Mouse (Mus musculus) thymus, postnatal 4 days (tissue): ENCODE results near the gene Ebna1bp2.
A peak's percentile ranks its signal among the peaks of the same experiment; 100 is the strongest.

Experiments used
- DNase-seq: peaks from one replicate; pipeline ENCODE4 v3.0.0; 2021

The Ebna1bp2 gene

GRCm38 (mm10) chr4:118620279-118620966 lies at the start of gene Ebna1bp2, which contains the start of gene Cfap57:
Gene Ebna1bp2 (plus strand): TSS chr4:118620799.
Gene Cfap57 (minus strand): TSS chr4:118620777.
- peak; percentile 92 for DNase-seq

- DNase-seq, result no peak
Measured at GRCm38 (mm10) chr4:118571441-118571840, 49.2 kb upstream of the Ebna1bp2 start.

DNA sequence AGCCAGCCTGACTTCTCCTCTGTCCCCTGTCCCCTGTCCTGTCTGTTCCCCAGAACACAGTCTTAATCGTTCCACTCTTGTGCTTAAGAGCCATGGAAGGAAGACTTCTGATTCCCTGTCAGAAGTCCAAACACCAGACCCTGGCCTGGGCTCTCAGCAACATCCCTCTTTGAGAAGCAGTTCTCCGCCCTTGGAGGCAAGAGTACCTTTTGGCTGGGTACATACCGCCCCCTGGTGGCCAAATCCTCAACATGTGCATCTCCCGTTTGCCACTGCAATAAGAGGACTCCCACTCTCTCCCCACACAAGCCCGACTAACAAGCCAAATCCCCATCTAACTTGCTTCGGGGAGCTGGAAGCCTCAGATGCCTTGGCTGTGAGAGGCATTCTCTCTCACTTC lies 44.5 kb upstream of the Ebna1bp2 start:
- DNase-seq, result peak; percentile 89

GRCm38 (mm10) chr4:118579313-118579712 lies 41.3 kb upstream of the Ebna1bp2 start:
- peak; percentile 82 for DNase-seq

DNA sequence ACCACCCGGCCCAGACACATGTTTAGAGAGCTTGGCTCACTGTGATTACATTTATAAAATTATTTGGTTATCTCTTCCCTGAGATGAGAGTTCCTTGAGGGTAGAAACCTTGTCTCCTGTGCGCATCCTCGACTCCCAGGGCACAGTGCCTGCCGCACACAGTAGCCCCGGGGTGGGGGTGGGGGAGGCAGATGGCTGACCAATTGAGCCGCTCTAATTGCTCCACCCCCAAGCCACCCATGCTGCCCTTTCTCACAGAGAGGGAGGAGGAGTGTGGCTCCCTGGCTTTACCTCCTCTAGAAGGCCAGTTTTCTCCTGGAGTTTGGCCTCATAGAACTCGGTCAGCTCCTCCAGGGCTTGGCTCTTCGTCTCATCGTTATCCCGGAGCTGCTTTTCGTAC lies 39.1 kb upstream of the Ebna1bp2 start:
- no peak for DNase-seq

GRCm38 (mm10) chr4:118582629-118583028 lies 38.0 kb upstream of the Ebna1bp2 start:
- DNase-seq, result peak; percentile 35

DNA sequence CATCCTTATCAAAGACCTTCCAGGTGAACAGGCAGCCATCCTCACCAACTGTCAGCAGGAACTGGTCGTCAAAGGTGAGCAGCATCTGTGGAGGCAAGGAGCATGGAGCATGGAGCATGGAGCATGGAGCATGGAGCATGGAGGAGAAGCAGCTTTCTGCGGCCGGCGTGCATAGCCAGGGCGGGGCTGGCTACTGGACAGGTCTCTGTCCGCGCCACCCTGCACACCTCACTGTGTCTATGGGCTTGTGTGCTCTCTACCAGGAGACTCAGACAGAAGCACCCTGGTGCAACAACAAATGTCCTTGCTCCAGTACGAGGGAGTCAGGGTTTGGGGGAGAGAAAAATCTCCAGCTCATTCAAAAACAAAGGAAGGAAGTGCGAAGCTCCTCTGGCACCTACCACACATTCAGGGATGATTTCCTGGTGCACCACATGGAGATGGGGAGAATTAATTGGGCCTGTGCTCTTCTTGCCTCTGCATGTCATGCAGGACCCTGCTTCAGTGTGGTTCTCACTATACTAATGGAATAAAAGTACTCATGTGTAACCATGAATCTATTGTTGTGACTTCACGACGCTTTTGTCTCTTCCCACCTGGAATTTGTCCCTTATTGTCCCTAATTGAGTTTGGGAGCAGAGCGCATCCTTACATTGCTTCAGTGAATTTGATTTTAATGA lies 31.4 kb upstream of the Ebna1bp2 start:
- no peak for DNase-seq

- DNase-seq, result no peak
Measured at GRCm38 (mm10) chr4:118589733-118590130, 30.9 kb upstream of the Ebna1bp2 start.

GRCm38 (mm10) chr4:118604065-118604464 lies 16.5 kb upstream of the Ebna1bp2 start:
- no peak for DNase-seq

- DNase-seq, result no peak
Measured at GRCm38 (mm10) chr4:118609836-118610235, 10.8 kb upstream of the Ebna1bp2 start.

DNA sequence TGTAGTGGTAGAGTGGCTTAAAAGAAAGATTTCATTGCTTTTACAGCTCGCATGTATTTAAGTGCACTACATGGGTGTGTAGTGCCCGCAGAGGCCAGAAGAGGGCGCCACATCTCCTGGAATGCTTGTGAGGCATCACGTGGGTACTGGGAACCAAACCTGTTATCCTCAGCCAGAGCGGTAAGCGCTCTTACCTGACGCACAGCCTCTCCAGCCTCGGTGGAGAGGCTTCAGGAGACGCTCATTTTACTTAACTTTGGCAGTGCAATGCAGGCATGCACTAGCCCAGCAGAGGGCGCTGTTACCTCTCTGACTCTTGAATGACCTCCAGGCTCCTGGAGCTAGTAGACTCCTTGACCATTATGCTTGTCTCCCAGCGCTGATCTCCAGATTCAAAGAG lies 8.0 kb upstream of the Ebna1bp2 start:
- peak; percentile 67 for DNase-seq

DNA sequence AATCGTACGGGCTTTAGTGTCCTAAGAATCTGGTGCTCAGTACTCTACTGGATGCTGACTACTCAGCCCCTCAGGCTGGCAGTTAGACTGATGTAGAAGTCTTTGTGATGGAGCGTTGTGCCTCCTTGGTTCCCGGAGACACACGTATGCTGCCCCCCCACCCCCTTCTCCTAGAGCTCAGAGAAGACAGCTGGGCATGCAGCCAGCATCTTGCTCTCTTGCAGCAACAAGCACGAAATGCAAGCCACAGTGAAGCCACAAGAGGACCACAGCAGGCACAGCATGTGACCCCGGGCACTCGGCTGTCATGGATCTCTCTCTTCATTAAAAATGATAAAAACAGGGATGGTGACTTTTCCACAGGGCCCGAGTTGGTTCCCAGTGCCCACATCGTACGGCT lies 5.2 kb upstream of the Ebna1bp2 start:
- no peak for DNase-seq

- no peak for DNase-seq
Measured at GRCm38 (mm10) chr4:118620967-118621320, 345 bp downstream of the Ebna1bp2 start.

DNA sequence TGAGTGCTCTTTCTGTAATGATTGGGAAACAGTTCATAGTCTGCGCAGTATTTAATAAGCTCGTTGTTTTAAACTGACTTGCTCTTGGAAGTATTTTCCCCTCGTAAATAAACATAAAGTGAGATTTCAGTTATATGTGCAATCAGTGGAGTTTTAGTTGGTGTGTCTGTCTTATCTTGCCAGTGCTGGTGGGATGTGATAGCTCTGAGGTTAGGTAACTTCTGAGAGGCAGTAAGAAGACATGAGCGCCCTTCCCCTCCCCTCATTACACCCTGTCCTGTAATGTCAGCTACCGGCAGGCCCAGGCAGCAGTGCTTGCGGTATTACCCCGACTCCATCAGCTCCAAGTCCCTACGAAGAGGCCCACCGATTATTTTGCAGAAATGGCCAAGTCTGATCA lies 1.2 kb downstream of the Ebna1bp2 start:
- DNase-seq, result no peak

DNA sequence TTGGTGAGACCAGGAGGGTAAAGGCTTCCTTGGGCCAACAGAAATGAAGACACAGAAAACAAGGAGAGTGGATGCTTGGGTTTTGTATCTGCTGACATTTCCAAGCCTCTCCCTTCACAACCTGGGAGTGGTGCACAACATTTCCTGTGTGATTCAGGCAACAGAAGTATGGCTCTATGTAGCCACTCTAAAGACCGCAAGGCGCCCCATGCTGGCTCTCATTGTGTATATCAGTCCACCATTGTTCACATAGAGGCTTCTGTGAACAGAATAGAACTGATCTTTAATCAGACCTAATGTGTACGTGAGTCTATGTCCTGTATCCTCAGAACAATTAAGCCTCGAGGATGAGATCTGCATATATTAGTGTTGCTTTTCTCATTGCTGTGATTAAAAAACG lies 9.7 kb downstream of the Ebna1bp2 start:
- DNase-seq, result no peak

DNA sequence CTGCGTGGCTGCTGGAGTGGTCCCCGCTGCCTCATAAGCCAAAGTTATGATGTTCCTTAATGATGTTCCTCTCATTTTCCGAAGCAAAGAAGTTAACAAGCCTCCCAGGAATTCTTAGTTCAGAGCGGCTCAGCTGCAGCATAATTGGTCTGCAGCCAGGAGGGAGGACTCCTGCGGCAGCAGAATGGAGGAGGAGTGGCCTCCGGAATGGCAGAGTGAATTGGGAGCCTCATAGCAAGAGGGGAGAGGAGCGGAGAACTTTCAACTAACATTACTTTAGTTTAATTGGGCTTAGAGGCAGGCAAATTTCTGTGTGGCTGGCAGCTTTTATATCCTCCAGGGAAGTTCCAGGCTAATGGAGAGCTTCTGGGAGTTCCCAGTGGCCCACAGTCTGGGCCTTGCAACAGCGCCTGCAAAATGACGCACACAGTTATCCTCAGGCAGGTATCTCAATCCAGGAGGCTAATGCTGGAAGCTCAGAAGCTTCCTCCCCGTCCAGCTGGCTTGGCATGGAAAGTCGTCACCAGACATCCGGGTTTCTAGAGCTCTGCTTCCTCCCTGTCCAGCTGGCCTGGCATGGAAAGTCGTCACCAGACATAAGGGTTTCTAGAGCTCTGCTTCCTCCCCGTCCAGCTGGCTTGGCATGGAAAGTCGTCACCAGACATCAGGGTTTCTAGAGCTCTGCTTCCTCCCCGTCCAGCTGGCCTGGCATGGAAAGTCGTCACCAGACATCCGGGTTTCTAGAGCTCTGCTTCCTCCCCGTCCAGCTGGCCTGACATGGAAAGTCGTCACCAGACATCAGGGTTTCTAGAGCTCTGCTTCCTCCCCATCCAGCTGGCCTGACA lies 22.0 kb downstream of the Ebna1bp2 start:
- no peak for DNase-seq

- DNase-seq, result peak; percentile 80
Measured at GRCm38 (mm10) chr4:118645234-118645633, 24.6 kb downstream of the Ebna1bp2 start.

GRCm38 (mm10) chr4:118658652-118659051 lies 38.1 kb downstream of the Ebna1bp2 start, which contains the start of gene Olfr62:
Gene Olfr62 (plus strand): TSS chr4:118658952.
- no peak for DNase-seq
